Mouse (Mus musculus): ENCODE results near the gene Zkscan5. TPM values are rescaled to one million over a fixed set of nuclear protein-coding genes. Genes with fewer than 3 reads are reported as not detected.

Zkscan5 gene
- total RNA-seq (2014; rRNA removed) = 17.7 and 19.4 TPM in 2 replicates
- 12.8 and 13.3 TPM in 2 replicates for polyA plus RNA-seq (2015; fragmentation: Nextera tagmentation; extraction: Ambion mirVana)

DNA sequence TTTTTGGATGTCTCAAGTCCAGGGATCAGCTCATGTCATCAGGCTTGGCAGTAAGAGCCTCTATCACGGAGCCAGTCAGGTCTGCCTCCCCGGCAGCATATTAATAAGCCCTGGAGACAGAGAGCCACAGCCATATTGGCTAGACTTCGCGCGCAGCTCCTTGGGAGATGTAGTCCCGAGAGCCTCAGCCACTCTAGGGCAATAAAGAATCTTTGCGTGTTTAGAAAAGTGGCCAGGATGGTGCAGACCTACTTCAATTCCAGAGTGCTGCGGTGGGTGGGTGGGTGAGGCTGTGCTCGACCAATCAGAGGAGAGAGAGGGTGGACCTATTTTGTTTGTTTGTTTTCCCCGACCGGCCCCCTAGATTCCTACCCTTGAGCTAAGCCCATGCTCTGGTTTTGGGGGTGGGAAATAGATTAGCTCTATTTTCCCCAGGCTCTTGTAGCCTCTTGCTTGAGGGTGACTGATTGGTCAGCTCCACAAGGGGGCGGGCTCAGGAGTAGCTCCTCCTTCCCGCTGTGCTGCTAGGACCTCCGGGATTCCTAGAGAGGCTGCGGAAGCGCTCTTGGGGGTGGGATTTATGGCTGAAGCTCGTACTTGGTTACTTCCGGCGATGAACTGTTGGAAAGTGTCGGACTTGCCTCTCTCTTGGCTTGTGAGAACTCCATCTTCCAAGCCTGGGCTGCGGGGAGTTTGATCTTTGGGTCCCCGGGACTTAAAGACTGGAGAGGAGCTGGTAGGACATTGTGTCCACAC is at the start of gene Zkscan5:
TSS of gene Zkscan5 (plus strand) at position 627 of the 756 bp plus-strand sequence.
- DNase-seq (ENCODE audit: low spot score) (peak; percentile 99), ATAC-seq (ENCODE audit: low FRiP score) (peak; percentile 93)
- Histone ChIP-seq H3K27ac (ENCODE audit: low read depth, low read length) (peak within 1 kb of the TSS; percentile 89), H3K27me3 (ENCODE audit: insufficient read depth, low read length) (no peaks in the 10 kb centered on the region), H3K4me1 (ENCODE audit: insufficient read depth, low read length) (peaks cover 10% of the 10 kb centered on the region; the same call in 1 of the 2 replicates), H3K4me3 (ENCODE audit: low read depth, low read length) (peak within 1 kb of the TSS; percentile 52), H3K9me3 (ENCODE audit: low read length) (no peaks in the 10 kb centered on the region), H3K36me3 (ENCODE audit: insufficient read depth, low read length) (no peaks in the 10 kb centered on the region), H3K9ac (replicated peaks; ENCODE audit: low read length, poor library complexity, severe bottlenecking) (peak within 1 kb of the TSS; percentile 64), H3K4me2 (ENCODE audit: low read depth, low read length, poor library complexity, severe bottlenecking) (peak within 1 kb of the TSS; percentile 58)
- TF ChIP-seq CTCF (IDR thresholded peaks at IDR 0.05) = peak; percentile 53
- under 1% methylated on average over 22 of the region's 22 CpGs for WGBS

DNA sequence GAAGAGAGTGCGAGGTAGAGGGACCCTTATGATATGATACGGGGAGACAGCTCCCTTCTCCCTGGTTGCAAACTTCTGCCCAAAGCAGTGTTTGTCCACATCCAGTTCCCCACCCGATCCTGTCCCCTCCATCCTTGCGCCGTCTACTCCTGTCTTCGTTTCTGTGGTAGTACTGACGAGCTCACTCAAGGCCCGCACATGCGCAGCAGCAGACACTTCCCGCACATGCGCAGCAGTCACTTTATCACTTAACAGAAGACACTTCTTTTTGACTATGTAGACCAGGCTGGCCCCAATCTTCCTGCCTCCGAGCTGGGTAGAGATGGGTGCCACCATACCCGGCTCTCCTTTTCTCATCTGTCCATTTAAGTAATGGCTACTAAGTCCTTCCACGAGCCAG is 43.0 kb upstream of the Zkscan5 start:
- H3K27ac ChIP-seq (ENCODE audit: low read depth, low read length) = no peak overlapping the region
- no peaks in the 10 kb centered on the region for H3K27me3 ChIP-seq (ENCODE audit: insufficient read depth, low read length)
- TF ChIP-seq CTCF (IDR thresholded peaks at IDR 0.05) = no peak
- H3K9ac ChIP-seq (replicated peaks; ENCODE audit: low read length, poor library complexity, severe bottlenecking) = no peak overlapping the region
- no peak overlapping the region for H3K4me3 ChIP-seq (ENCODE audit: low read depth, low read length)
- peaks cover 54% of the 10 kb centered on the region for H3K36me3 ChIP-seq (ENCODE audit: insufficient read depth, low read length)
- no peak for DNase-seq (ENCODE audit: low spot score)
- H3K4me1 ChIP-seq (ENCODE audit: insufficient read depth, low read length) = peaks cover 4% of the 10 kb centered on the region; the same call in 1 of the 2 replicates
- no peaks in the 10 kb centered on the region for H3K9me3 ChIP-seq (ENCODE audit: low read length)
- no peak for ATAC-seq (ENCODE audit: low FRiP score)
- H3K4me2 ChIP-seq (ENCODE audit: low read depth, low read length, poor library complexity, severe bottlenecking) = no peak overlapping the region
- 96% methylated on average over 14 of the region's 14 CpGs for WGBS

GRCm38 (mm10) chr5:145164710-145165109 is 39.7 kb upstream of the Zkscan5 start:
- 81% methylated on average over 3 of the region's 3 CpGs for WGBS
- DNase-seq (ENCODE audit: low spot score) = no peak
- no peak overlapping the region for H3K4me2 ChIP-seq (ENCODE audit: low read depth, low read length, poor library complexity, severe bottlenecking)

DNA sequence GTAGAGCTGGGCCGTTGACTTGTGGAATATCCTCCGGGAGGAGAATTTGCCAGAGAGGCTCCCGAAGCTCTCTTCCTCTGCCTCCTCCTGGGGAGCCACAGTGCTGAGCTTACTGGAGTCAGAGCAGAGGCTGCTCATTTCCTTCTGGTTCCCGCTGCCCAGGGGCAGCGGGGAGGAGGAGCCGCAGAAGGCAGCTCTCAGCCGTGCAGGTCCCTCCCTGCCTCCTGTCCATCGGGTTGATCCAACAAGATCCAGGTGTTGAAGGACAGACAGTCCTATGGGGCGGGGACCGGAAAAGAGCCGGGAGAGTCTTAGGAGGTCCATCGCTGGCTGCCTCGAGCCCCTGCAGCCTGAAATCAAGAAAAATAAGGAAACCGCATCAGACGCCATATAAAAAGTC is 39.2 kb upstream of the Zkscan5 start:
- no peak for ATAC-seq (ENCODE audit: low FRiP score)
- H3K36me3 ChIP-seq (ENCODE audit: insufficient read depth, low read length) = peaks cover 27% of the 10 kb centered on the region
- no peaks in the 10 kb centered on the region for H3K27me3 ChIP-seq (ENCODE audit: insufficient read depth, low read length)
- H3K4me1 ChIP-seq (ENCODE audit: insufficient read depth, low read length) = peaks cover 11% of the 10 kb centered on the region; the same call in 1 of the 2 replicates
- 89% methylated on average over 15 of the region's 15 CpGs for WGBS
- TF ChIP-seq CTCF (IDR thresholded peaks at IDR 0.05) = no peak
- H3K27ac ChIP-seq (ENCODE audit: low read depth, low read length) = no peak overlapping the region
- H3K9me3 ChIP-seq (ENCODE audit: low read length) = no peaks in the 10 kb centered on the region
- H3K4me3 ChIP-seq (ENCODE audit: low read depth, low read length) = no peak overlapping the region
- no peak for DNase-seq (ENCODE audit: low spot score)
- H3K4me2 ChIP-seq (ENCODE audit: low read depth, low read length, poor library complexity, severe bottlenecking) = no peak overlapping the region
- no peak overlapping the region for H3K9ac ChIP-seq (replicated peaks; ENCODE audit: low read length, poor library complexity, severe bottlenecking)

More at GRCm38 (mm10) chr5:145164710-145165109, 39.7 kb upstream of the Zkscan5 start:
- Histone ChIP-seq H3K27me3 (ENCODE audit: insufficient read depth, low read length) (no peaks in the 10 kb centered on the region), H3K4me1 (ENCODE audit: insufficient read depth, low read length) (peaks cover 11% of the 10 kb centered on the region; the same call in 1 of the 2 replicates), H3K9ac (replicated peaks; ENCODE audit: low read length, poor library complexity, severe bottlenecking) (no peak overlapping the region), H3K36me3 (ENCODE audit: insufficient read depth, low read length) (peaks cover 30% of the 10 kb centered on the region), H3K9me3 (ENCODE audit: low read length) (no peaks in the 10 kb centered on the region), H3K4me3 (ENCODE audit: low read depth, low read length) (no peak overlapping the region), H3K27ac (ENCODE audit: low read depth, low read length) (no peak overlapping the region)
- no peak for ATAC-seq (ENCODE audit: low FRiP score)
- no peak for TF ChIP-seq CTCF (IDR thresholded peaks at IDR 0.05)

- Histone ChIP-seq H3K27me3 (ENCODE audit: insufficient read depth, low read length) (no peaks in the 10 kb centered on the region), H3K4me2 (ENCODE audit: low read depth, low read length, poor library complexity, severe bottlenecking) (peak within 1 kb of the TSS; percentile 82), H3K4me3 (ENCODE audit: low read depth, low read length) (peak within 1 kb of the TSS; percentile 77), H3K36me3 (ENCODE audit: insufficient read depth, low read length) (peaks cover 25% of the 10 kb centered on the region), H3K4me1 (ENCODE audit: insufficient read depth, low read length) (peaks cover 11% of the 10 kb centered on the region; the same call in 1 of the 2 replicates), H3K27ac (ENCODE audit: low read depth, low read length) (peak within 1 kb of the TSS; percentile 77), H3K9ac (replicated peaks; ENCODE audit: low read length, poor library complexity, severe bottlenecking) (peak within 1 kb of the TSS; percentile 84), H3K9me3 (ENCODE audit: low read length) (no peaks in the 10 kb centered on the region)
- ATAC-seq (ENCODE audit: low FRiP score) = peak; percentile 92
- DNase-seq (ENCODE audit: low spot score) = peak; percentile 100
- WGBS = under 1% methylated on average over 46 of the region's 51 CpGs
- 0 out of 2 replicates have a peak, but pooled peaks have one; percentile 1 for TF ChIP-seq CTCF (IDR thresholded peaks at IDR 0.05)
Measured at GRCm38 (mm10) chr5:145166536-145167305, 37.6 kb upstream of the Zkscan5 start, which contains the start of the genes Ptcd1 and Cpsf4. Gene Ptcd1, minus strand, starts transcription at chr5:145167108. Gene Cpsf4, plus strand, starts transcription at chr5:145167213.

Data from midbrain, postnatal 0 days (tissue).